Mouse (Mus musculus) MEL (cell line): ENCODE measurements around the gene Mmp28.

Source experiments
- CTCF ChIP-seq, 3 experiments: IDR thresholded peaks in 2 of 3; conservative IDR thresholded peaks in 1 of 3; 2 replicates each; pipeline ENCODE4 v1.5.1; 2011 to 2012; ENCODE audit warnings: low read length in 3 of 3, low read depth in 2 of 3, mild to moderate bottlenecking in 2 of 3, improper control_type of control experiment in 1 of 3, inconsistent platforms in 1 of 3, mixed read lengths in 1 of 3, moderate library complexity in 1 of 3; ENCODE audit not compliant: control insufficient read depth in 1 of 3, insufficient read depth in 1 of 3, poor library complexity in 1 of 3, severe bottlenecking in 1 of 3
- E2F4 ChIP-seq: IDR thresholded peaks from 2 replicates; pipeline ENCODE4 v1.6.1; 2011; ENCODE audit warnings: low read depth, low read length, improper control_type of control experiment, borderline replicate concordance
- ELF1 ChIP-seq: IDR thresholded peaks from 2 replicates; pipeline ENCODE4 v1.6.1; 2014; ENCODE audit warnings: low read depth, mild to moderate bottlenecking, inconsistent platforms, low read length, improper control_type of control experiment, moderate library complexity
- EP300 ChIP-seq, 2 experiments: IDR thresholded peaks; 2 replicates each; pipeline ENCODE4 v1.6.1; 2011; ENCODE audit warnings: improper control_type of control experiment in 2 of 2, low read length in 2 of 2, low read depth in 1 of 2, mild to moderate bottlenecking in 1 of 2
- POLR2AphosphoS2 ChIP-seq: IDR thresholded peaks from 2 replicates; pipeline ENCODE4 v1.6.1; 2011; ENCODE audit warnings: low read length, improper control_type of control experiment
- TAL1 ChIP-seq: IDR thresholded peaks from 2 replicates; pipeline ENCODE4 v1.6.1; 2012; ENCODE audit warnings: mild to moderate bottlenecking, inconsistent platforms, low read length, moderate library complexity, mixed read lengths
- USF1 ChIP-seq: IDR thresholded peaks from 2 replicates; pipeline ENCODE4 v1.6.1; 2014; ENCODE audit warnings: low read depth, mild to moderate bottlenecking, inconsistent platforms, low read length, improper control_type of control experiment, moderate library complexity
- USF2 ChIP-seq, 2 experiments: IDR thresholded peaks; 2 replicates each; pipeline ENCODE4 v1.6.1; 2011 to 2012; ENCODE audit warnings: improper control_type of control experiment in 2 of 2, low read length in 2 of 2, borderline replicate concordance in 1 of 2, inconsistent platforms in 1 of 2, low read depth in 1 of 2, mild to moderate bottlenecking in 1 of 2; ENCODE audit not compliant: insufficient read depth in 1 of 2
- ZC3H11A ChIP-seq: IDR thresholded peaks from 2 replicates; pipeline ENCODE4 v1.6.1; 2012; ENCODE audit warnings: low read depth, mild to moderate bottlenecking, inconsistent platforms, low read length, improper control_type of control experiment
- ZKSCAN1 ChIP-seq: IDR thresholded peaks from 2 replicates; pipeline ENCODE4 v1.6.1; 2012; ENCODE audit warnings: low read depth, mild to moderate bottlenecking, inconsistent platforms, low read length, improper control_type of control experiment, moderate library complexity

- no peak for TF ChIP-seq E2F4
- no peak for TF ChIP-seq TAL1
- TF ChIP-seq CTCF (IDR thresholded peaks at IDR 0.05 in 2 of 3, conservative IDR thresholded peaks at IDR 0.05 in 1 of 3; ENCODE audit: control insufficient read depth in 1 of 3, insufficient read depth in 1 of 3, low read depth in 2 of 3, low read length in 3 of 3, poor library complexity in 1 of 3, severe bottlenecking in 1 of 3): no peak
- TF ChIP-seq EP300 (IDR thresholded peaks at IDR 0.05; ENCODE audit: low read depth in 1 of 2, low read length in 2 of 2): no peak
- no peak for TF ChIP-seq POLR2AphosphoS2
- no peak for TF ChIP-seq USF1
- TF ChIP-seq ELF1: no peak
- TF ChIP-seq ZC3H11A: no peak
- TF ChIP-seq USF2 (IDR thresholded peaks at IDR 0.05; ENCODE audit: borderline replicate concordance in 1 of 2, insufficient read depth in 1 of 2, low read depth in 1 of 2, low read length in 2 of 2): no peak
- TF ChIP-seq ZKSCAN1: no peak
Observed at GRCm38 (mm10) chr11:83443824-83444223, 19.0 kb downstream of the Mmp28 start.
